Mouse (Mus musculus): ENCODE data around the gene Tspan13. TPM values are rescaled to one million over a fixed set of nuclear protein-coding genes. Genes with fewer than 3 reads are reported as not detected.
A peak's percentile ranks its signal among the peaks of the same experiment; 100 is the strongest.

Tspan13 gene
- polyA plus RNA-seq, 1 experiment, result 14.5 TPM

DNA sequence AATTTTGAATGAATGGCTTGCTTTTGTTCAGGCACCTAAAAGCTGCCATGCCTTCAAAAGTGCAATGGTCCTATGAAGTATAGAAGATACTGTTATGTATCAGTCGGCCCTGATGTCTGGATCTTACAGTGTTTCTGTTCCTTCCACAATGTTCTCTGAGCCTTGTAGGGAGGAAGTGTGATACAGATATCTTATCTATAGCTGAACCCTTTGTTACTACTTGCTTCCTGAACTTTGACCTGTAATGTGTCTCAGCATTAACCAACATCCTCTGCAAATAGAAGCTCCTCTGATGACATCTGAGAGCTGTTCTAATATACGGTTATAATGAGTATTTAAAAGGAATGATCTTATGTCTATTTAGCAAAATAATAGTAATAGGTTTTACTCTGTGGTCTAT, 15.4 kb upstream of the Tspan13 start:
- TF ChIP-seq CTCF (IDR thresholded peaks at IDR 0.05; ENCODE audit: low read depth, low read length) (no peak), POLR2A (IDR thresholded peaks at IDR 0.05; ENCODE audit: borderline replicate concordance, low read depth, low read length) (no peak)
- peaks cover 8% of the 10 kb centered on the region for H3K4me1 ChIP-seq (ENCODE audit: control insufficient read depth, insufficient read depth, low read length)
- no peak overlapping the region for H3K4me3 ChIP-seq (ENCODE audit: insufficient read depth, low read length)
- H3K27ac ChIP-seq (ENCODE audit: insufficient read depth, low read depth, low read length), result no peak overlapping the region

DNA sequence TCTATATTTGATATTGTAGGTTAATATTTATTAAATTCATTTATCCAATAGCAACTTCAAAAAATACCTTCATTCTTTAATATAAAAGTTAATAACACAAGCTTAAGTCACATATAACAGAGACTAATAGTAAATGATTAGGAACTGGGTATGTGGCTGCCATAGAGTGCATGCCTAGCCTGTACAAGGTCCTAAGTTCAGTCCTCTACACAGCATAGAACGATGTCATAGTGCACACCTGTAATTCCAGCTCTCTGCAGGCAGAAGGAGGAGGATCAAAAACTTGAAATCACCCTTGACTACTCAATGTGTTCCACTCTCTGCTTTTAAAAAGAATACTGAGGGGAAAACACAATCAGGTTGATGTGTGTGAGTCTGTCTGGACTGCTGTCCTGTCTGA, 8.0 kb upstream of the Tspan13 start:
- no peak overlapping the region for H3K27ac ChIP-seq (ENCODE audit: insufficient read depth, low read depth, low read length)
- no peaks in the 10 kb centered on the region for H3K4me1 ChIP-seq (ENCODE audit: control insufficient read depth, insufficient read depth, low read length)

DNA sequence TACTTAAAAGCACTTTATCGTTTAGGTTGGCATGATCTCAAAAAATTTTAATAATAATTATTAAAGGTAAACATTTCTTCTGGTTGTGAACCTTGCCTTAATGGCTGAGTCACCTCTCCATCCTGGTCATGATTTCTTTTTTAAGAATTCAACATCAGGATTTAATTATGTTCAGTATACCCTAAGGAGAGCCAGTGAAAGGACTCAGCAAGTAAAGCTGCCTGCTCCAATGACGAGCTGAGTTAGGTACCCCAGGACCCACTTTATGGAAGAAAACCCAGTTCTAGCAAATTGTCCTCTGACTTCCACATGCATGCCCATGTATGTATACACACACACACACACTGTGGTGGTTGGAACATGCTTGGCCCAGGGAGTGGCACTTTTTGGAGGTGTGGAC, 5.3 kb upstream of the Tspan13 start:
- H3K4me3 ChIP-seq (ENCODE audit: insufficient read depth, low read length), result no peak overlapping the region
- no peaks in the 10 kb centered on the region for H3K4me1 ChIP-seq (ENCODE audit: control insufficient read depth, insufficient read depth, low read length)
- no peak for TF ChIP-seq POLR2A (IDR thresholded peaks at IDR 0.05; ENCODE audit: borderline replicate concordance, low read depth, low read length)
- TF ChIP-seq CTCF (IDR thresholded peaks at IDR 0.05; ENCODE audit: low read depth, low read length), result no peak
- no peak overlapping the region for H3K27ac ChIP-seq (ENCODE audit: insufficient read depth, low read depth, low read length)

More for the DNA sequence above, 8.0 kb upstream of the Tspan13 start:
- H3K4me3 ChIP-seq (ENCODE audit: insufficient read depth, low read length), result no peak overlapping the region
- TF ChIP-seq POLR2A (IDR thresholded peaks at IDR 0.05; ENCODE audit: borderline replicate concordance, low read depth, low read length) (no peak), CTCF (IDR thresholded peaks at IDR 0.05; ENCODE audit: low read depth, low read length) (no peak)

DNA sequence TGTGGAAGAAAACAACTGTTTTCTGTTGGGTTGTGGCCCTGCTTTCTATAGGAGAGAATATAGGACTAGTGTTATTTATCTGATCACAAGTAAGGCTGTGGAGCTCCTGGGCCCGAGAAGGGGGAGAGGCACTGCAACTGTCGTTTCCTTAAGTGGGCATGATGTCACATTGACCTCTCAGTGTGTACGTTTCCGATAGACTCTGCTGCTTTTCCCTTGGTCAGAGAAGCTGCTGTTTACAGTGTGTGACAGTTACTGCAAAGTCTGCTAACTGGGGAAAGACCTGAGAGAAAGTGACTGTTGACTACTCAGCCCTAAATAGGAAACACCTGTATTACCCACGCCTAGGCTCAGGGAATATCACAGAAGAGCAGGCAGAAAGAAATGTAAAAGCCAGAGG, 3.9 kb upstream of the Tspan13 start:
- H3K4me3 ChIP-seq (ENCODE audit: insufficient read depth, low read length), result no peak overlapping the region
- H3K27ac ChIP-seq (ENCODE audit: insufficient read depth, low read depth, low read length), result no peak overlapping the region
- no peak for TF ChIP-seq CTCF (IDR thresholded peaks at IDR 0.05; ENCODE audit: low read depth, low read length)
- no peak for TF ChIP-seq POLR2A (IDR thresholded peaks at IDR 0.05; ENCODE audit: borderline replicate concordance, low read depth, low read length)
- no peaks in the 10 kb centered on the region; the same call in 1 of the 2 replicates for H3K4me1 ChIP-seq (ENCODE audit: control insufficient read depth, insufficient read depth, low read length)

DNA sequence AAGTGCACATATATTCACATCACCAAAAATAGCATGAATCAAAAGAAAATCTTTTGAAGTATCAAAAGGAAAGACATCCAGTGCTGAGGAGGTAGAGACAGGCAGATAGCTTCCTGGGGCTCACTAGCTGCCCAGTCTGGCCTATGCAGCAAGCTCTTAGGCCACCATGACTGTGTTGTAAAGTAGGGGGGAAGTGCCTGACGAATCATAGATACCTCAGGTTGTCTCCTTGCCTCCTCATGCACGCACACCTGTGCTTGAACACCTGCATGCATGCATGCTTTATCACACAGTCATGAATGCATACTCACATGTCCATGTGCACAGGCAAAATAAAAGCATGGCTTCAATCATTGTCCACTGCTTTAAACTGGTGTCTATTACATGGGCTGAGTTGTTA, 2.4 kb upstream of the Tspan13 start:
- no peak overlapping the region for H3K4me3 ChIP-seq (ENCODE audit: insufficient read depth, low read length)
- no peak overlapping the region for H3K27ac ChIP-seq (ENCODE audit: insufficient read depth, low read depth, low read length)
- peaks cover 7% of the 10 kb centered on the region for H3K4me1 ChIP-seq (ENCODE audit: control insufficient read depth, insufficient read depth, low read length)
- TF ChIP-seq POLR2A (IDR thresholded peaks at IDR 0.05; ENCODE audit: borderline replicate concordance, low read depth, low read length) (no peak), CTCF (IDR thresholded peaks at IDR 0.05; ENCODE audit: low read depth, low read length) (no peak)

DNA sequence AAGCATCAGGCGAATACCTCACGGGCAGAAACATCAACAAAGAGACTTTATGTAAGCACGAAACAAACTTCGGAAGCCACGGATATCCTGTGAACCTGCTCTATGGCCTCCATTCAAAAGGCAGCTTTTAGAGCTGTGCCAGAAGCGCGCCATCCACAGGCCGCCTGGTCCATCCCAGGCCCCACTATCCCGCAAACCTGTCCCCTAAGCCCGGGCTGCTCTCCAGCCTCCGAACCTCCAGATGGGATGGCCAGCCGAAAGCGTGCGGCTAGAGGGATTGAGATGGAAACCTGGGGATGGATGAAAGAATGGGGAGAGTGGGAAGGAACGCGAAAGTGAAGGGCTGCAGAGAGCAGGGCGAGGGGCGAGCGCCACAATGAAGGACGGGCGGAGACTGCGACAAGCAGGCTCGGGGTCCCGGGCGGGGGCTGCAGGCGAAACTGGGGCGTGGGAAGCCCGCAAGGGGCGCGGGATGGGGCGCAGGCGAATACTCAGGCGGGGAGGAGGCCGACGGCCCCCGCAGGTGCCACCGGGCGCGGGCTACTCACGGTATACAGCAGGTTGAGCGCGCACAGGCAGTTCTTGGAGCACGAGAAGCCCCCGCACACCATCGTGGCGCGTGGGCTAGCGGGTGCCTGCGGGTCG, 475 bp downstream of the Tspan13 start:
- TF ChIP-seq CTCF (IDR thresholded peaks at IDR 0.05; ENCODE audit: low read depth, low read length), result 0 out of 2 replicates have a peak, but pooled peaks have one; percentile 19
- no peak for TF ChIP-seq POLR2A (IDR thresholded peaks at IDR 0.05; ENCODE audit: borderline replicate concordance, low read depth, low read length)
- Histone ChIP-seq H3K4me1 (ENCODE audit: control insufficient read depth, insufficient read depth, low read length) (peaks cover 17% of the 10 kb centered on the region), H3K27ac (ENCODE audit: insufficient read depth, low read depth, low read length) (no peak overlapping the region), H3K4me3 (ENCODE audit: insufficient read depth, low read length) (peak overlapping the region; percentile 72)

DNA sequence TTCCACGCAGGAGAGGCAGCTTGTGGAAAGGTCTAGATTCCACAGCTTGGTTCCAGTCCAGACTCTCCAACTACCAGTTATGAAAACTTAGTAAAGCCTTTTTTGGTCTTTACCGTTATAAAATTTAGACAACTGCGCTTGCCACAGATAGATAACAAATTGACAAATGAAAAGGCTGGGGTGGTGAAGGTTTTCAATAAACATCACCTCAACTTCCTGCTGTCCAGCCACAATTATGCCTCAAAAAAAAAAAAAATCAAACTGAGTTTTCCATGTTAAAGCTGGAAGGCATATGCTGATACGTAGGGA, 1.1 kb downstream of the Tspan13 start:
- Histone ChIP-seq H3K27ac (ENCODE audit: insufficient read depth, low read depth, low read length) (no peak overlapping the region), H3K4me3 (ENCODE audit: insufficient read depth, low read length) (no peak overlapping the region), H3K4me1 (ENCODE audit: control insufficient read depth, insufficient read depth, low read length) (peaks cover 21% of the 10 kb centered on the region)
- TF ChIP-seq CTCF (IDR thresholded peaks at IDR 0.05; ENCODE audit: low read depth, low read length) (no peak), POLR2A (IDR thresholded peaks at IDR 0.05; ENCODE audit: borderline replicate concordance, low read depth, low read length) (no peak)

DNA sequence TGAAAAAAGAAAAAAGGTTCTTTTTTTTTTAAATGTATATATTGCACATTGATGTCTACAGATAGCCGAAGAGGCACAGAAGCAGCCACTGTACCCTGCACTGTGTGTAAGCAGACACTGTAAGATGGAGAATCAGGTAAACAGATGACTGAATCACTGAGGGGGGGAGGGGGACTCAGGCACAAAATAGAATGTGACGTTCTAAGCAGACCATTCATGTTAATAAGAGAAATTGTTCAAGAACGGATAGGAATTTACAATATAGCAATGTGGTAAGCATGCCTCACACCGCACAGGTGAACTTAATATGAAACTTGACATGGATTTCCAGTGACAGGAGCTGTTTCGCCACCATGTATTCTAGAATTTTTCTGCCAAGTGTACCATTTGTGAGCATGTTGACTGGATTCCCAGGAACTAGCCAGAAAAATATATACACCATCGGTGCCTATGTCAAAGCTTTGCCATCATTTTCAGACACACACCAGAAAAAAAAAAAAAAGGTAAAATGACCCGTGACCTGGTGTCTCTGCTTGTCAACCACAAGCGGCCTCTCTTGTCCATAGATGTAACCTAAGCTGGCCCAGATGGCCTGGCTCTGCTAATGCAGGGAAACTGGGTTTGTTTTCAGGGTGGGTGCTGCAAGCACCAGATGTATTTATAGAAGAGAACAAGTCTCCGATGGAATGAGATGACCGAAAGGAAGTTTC, 1.6 kb downstream of the Tspan13 start:
- Histone ChIP-seq H3K27ac (ENCODE audit: insufficient read depth, low read depth, low read length) (no peak overlapping the region), H3K4me1 (ENCODE audit: control insufficient read depth, insufficient read depth, low read length) (peaks cover 26% of the 10 kb centered on the region), H3K4me3 (ENCODE audit: insufficient read depth, low read length) (no peak overlapping the region)
- TF ChIP-seq POLR2A (IDR thresholded peaks at IDR 0.05; ENCODE audit: borderline replicate concordance, low read depth, low read length) (no peak), CTCF (IDR thresholded peaks at IDR 0.05; ENCODE audit: low read depth, low read length) (no peak)

DNA sequence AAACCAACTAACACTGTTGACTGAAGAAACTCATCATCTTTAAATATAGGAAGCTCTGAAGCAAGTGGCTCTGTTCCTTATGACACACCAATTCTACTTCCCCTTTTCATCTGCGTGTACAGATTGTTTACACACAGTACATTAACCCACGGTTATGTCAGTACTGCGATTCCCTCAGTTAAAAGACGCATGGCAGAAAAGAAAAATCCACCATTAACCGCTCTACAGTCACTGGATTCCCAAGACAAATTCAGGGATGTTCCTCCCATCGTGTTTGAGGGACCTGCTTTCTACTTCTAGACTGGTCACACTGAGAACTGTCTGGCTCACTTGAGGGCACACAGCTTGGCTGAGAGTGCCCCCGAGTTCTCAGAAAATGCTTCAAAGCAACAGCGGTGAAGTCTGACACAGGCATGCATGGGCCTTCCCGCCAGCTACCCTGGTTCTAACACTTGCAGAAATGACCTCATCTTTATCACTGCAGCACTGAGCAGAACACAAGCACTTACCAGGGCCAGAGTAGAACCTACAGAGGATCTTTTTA, 2.7 kb downstream of the Tspan13 start:
- TF ChIP-seq POLR2A (IDR thresholded peaks at IDR 0.05; ENCODE audit: borderline replicate concordance, low read depth, low read length) (no peak), CTCF (IDR thresholded peaks at IDR 0.05; ENCODE audit: low read depth, low read length) (no peak)
- Histone ChIP-seq H3K27ac (ENCODE audit: insufficient read depth, low read depth, low read length) (peak overlapping the region; percentile 79), H3K4me1 (ENCODE audit: control insufficient read depth, insufficient read depth, low read length) (peaks cover 26% of the 10 kb centered on the region), H3K4me3 (ENCODE audit: insufficient read depth, low read length) (peak overlapping the region; percentile 39)

DNA sequence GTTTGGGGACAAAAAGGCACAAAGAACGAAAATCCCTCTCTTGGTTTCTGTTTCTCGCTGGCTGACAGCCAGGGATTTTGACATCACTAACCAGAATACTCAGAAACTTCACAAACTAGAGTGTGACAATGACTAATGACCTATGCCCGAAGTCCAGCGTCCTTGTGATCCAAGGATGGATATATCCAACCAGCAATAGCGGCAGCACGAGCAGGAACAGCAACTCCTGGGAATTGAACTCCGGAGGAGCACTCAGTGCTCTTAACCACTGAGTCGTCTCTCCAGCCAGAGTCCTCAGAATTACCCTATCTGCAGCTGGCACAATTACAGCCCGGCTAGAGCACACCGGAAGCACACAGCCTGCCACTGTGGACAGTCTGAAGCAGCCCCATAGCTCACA, 5.5 kb downstream of the Tspan13 start:
- Histone ChIP-seq H3K4me3 (ENCODE audit: insufficient read depth, low read length) (peak overlapping the region; percentile 42), H3K27ac (ENCODE audit: insufficient read depth, low read depth, low read length) (peak overlapping the region; percentile 30), H3K4me1 (ENCODE audit: control insufficient read depth, insufficient read depth, low read length) (peaks cover 30% of the 10 kb centered on the region)
- TF ChIP-seq CTCF (IDR thresholded peaks at IDR 0.05; ENCODE audit: low read depth, low read length), result no peak
- no peak for TF ChIP-seq POLR2A (IDR thresholded peaks at IDR 0.05; ENCODE audit: borderline replicate concordance, low read depth, low read length)

All from bone marrow macrophage, adult 2 months (primary cell).